Comparison of ENCODE assay signal across 22 mouse cellular contexts in genomic region chr1:167473585-167473984, GRCm38 (mm10). TPM values are rescaled to one million over a fixed set of nuclear protein-coding genes. Genes with fewer than 3 reads are reported as not detected.
DNase-seq lines count a peak whose midpoint lies in the region; ATAC-seq lines count a peak whose summit lies in the region.
"Had no signal": no experiment of that assay in that cellular context is flagged by ENCODE, and none has a peak within 500 bp of the region (broad histone marks: within the 10 kb centered on the region; RNA-seq: fewer than 3 reads in every experiment).

No protein-coding gene starts in this region.

- peak; percentile 73 for DNase-seq in brain, adult 2 months (ENCODE audit: low read depth, low spot score)
- peak; percentile 55 for DNase-seq in forebrain, embryonic 14.5 days (ENCODE audit: low spot score)
- DNase-seq in layer of hippocampus, postnatal 36 days: peak; percentile 15 to 16
- no peak for DNase-seq in cerebellum, postnatal 36 days
- DNase-seq in T-cell, adult 2 months (ENCODE audit: low spot score): no peak
- DNase-seq: adrenal gland, adult 2 months; cerebellum, adult 2 months; kidney, adult 18-20 months; kidney, postnatal 25 days had no signal

- H3K27ac ChIP-seq in hindbrain, embryonic 16.5 days (ENCODE audit: low read depth, low read length): no peak overlapping the region
- H3K27ac ChIP-seq in hindbrain, embryonic 12.5 days: no peak overlapping the region
- H3K27ac ChIP-seq in forebrain, embryonic 14.5 days (ENCODE audit: low read depth, low read length): no peak overlapping the region
- H3K27ac ChIP-seq: embryonic facial prominence, embryonic 15.5 days; heart, embryonic 15.5 days; lung, embryonic 15.5 days; neural tube, embryonic 15.5 days had no signal

- no peak overlapping the region for H3K4me2 ChIP-seq in hindbrain, embryonic 16.5 days (ENCODE audit: low read length)
- no peak overlapping the region for H3K4me2 ChIP-seq in hindbrain, embryonic 12.5 days (replicated peaks)
- H3K4me2 ChIP-seq in forebrain, embryonic 14.5 days (ENCODE audit: low read length): no peak overlapping the region
- H3K4me2 ChIP-seq: embryonic facial prominence, embryonic 15.5 days; heart, embryonic 15.5 days; liver, embryonic 11.5 days; lung, embryonic 15.5 days; neural tube, embryonic 15.5 days had no signal

- H3K9ac ChIP-seq in hindbrain, embryonic 16.5 days (ENCODE audit: low read depth, low read length): no peak overlapping the region
- no peak overlapping the region for H3K9ac ChIP-seq in hindbrain, embryonic 12.5 days
- H3K9ac ChIP-seq in forebrain, embryonic 14.5 days (ENCODE audit: low read length): no peak overlapping the region
- H3K9ac ChIP-seq: embryonic facial prominence, embryonic 15.5 days; heart, embryonic 15.5 days; lung, embryonic 15.5 days; neural tube, embryonic 15.5 days had no signal

- peak; percentile 52; the same call in 1 of the 2 replicates for ATAC-seq in hindbrain, embryonic 16.5 days
- ATAC-seq in hindbrain, embryonic 12.5 days (ENCODE audit: low FRiP score): no peak
- ATAC-seq in forebrain, embryonic 14.5 days: peak; percentile 46; the same call in 1 of the 2 replicates

- no peaks in the 10 kb centered on the region for H3K4me1 ChIP-seq in hindbrain, embryonic 16.5 days (ENCODE audit: control insufficient read depth, insufficient read depth, low read depth, low read length)
- no peaks in the 10 kb centered on the region for H3K4me1 ChIP-seq in hindbrain, embryonic 12.5 days
- H3K4me1 ChIP-seq in forebrain, embryonic 14.5 days (ENCODE audit: control insufficient read depth, insufficient read depth, low read length): no peaks in the 10 kb centered on the region
- H3K4me1 ChIP-seq: embryonic facial prominence, embryonic 15.5 days; neural tube, embryonic 15.5 days had no signal

- WGBS in hindbrain, embryonic 16.5 days: 29% methylated on average over 4 of the region's 4 CpGs
- 40% methylated on average over 4 of the region's 4 CpGs for WGBS in hindbrain, embryonic 12.5 days
- WGBS in forebrain, embryonic 14.5 days: 15% methylated on average over 4 of the region's 4 CpGs

- H3K4me3 ChIP-seq in hindbrain, embryonic 16.5 days (ENCODE audit: low read length): no peak overlapping the region
- H3K4me3 ChIP-seq in hindbrain, embryonic 12.5 days: no peak overlapping the region
- H3K4me3 ChIP-seq in forebrain, embryonic 14.5 days (ENCODE audit: low read depth, low read length): no peak overlapping the region
- H3K4me3 ChIP-seq: embryonic facial prominence, embryonic 15.5 days; heart, embryonic 15.5 days; lung, embryonic 15.5 days; neural tube, embryonic 15.5 days had no signal

- H3K9me3 ChIP-seq in hindbrain, embryonic 16.5 days (ENCODE audit: control insufficient read depth, low read length): no peaks in the 10 kb centered on the region
- H3K9me3 ChIP-seq in hindbrain, embryonic 12.5 days (replicated peaks): no peaks in the 10 kb centered on the region
- no peaks in the 10 kb centered on the region for H3K9me3 ChIP-seq in forebrain, embryonic 14.5 days (replicated peaks; ENCODE audit: control insufficient read depth, low read length)
- H3K9me3 ChIP-seq: embryonic facial prominence, embryonic 15.5 days; G1E; heart, embryonic 15.5 days; lung, embryonic 15.5 days; neural tube, embryonic 15.5 days had no signal

- H3K36me3 ChIP-seq in hindbrain, embryonic 16.5 days (ENCODE audit: control insufficient read depth, insufficient read depth, low read length): no peaks in the 10 kb centered on the region
- no peaks in the 10 kb centered on the region for H3K36me3 ChIP-seq in hindbrain, embryonic 12.5 days
- no peaks in the 10 kb centered on the region for H3K36me3 ChIP-seq in forebrain, embryonic 14.5 days (ENCODE audit: control insufficient read depth, insufficient read depth, low read length)
- H3K36me3 ChIP-seq: embryonic facial prominence, embryonic 15.5 days; G1E; heart, embryonic 15.5 days; lung, embryonic 15.5 days; neural tube, embryonic 15.5 days had no signal

- no peaks in the 10 kb centered on the region for H3K27me3 ChIP-seq in hindbrain, embryonic 16.5 days (replicated peaks; ENCODE audit: control insufficient read depth, insufficient read depth, low read length)
- no peaks in the 10 kb centered on the region for H3K27me3 ChIP-seq in hindbrain, embryonic 12.5 days
- no peaks in the 10 kb centered on the region for H3K27me3 ChIP-seq in forebrain, embryonic 14.5 days (replicated peaks; ENCODE audit: control insufficient read depth, insufficient read depth, low read length)
- H3K27me3 ChIP-seq: embryonic facial prominence, embryonic 15.5 days; heart, embryonic 15.5 days; lung, embryonic 15.5 days; neural tube, embryonic 15.5 days had no signal

RNA-seq across cellular contexts. Expression of gene Lrrc52, which starts 7.0 kb away (rescaled TPM):
- polyA plus RNA-seq in hindbrain, embryonic 16.5 days (2015; fragmentation: Nextera tagmentation; extraction: Ambion mirVana): not detected in 2 replicates
- polyA plus RNA-seq in hindbrain, embryonic 12.5 days (2016; fragmentation: Nextera tagmentation; extraction: Ambion mirVana): not detected in 2 replicates
- not detected in 2 replicates for polyA plus RNA-seq in forebrain, embryonic 14.5 days (2014; fragmentation: Nextera tagmentation; extraction: Ambion mirVana)
- total RNA-seq in layer of hippocampus, postnatal 36 days (2021): not detected
- total RNA-seq: left cerebral cortex, postnatal 36 days; megakaryocyte progenitor cell, adult 5-6 weeks had no signal
- polyA plus RNA-seq: adrenal gland, adult 2 months; cortical plate, adult 2 months; embryonic facial prominence, embryonic 15.5 days; frontal cortex, adult 2 months; G1E; hindbrain, embryonic 11.5 days had no signal

Comparison
In these comparisons a context has a peak if more than half of its experiments do, and no peak if none do; other contexts are left out.
1. DNase-seq: peak in brain, adult 2 months (single experiment), forebrain, embryonic 14.5 days (single experiment) and layer of hippocampus, postnatal 36 days (2 of 2); none in cerebellum, postnatal 36 days (0 of 2) and T-cell, adult 2 months (single experiment).